Mouse (Mus musculus): ENCODE results near the gene Lsm2.

GRCm38 (mm10) chr17:35023221-35023620, 41.6 kb downstream of the Lsm2 start:
- TF ChIP-seq CTCF (IDR thresholded peaks at IDR 0.05; ENCODE audit: low read depth), result no peak; the same call in 1 of the 2 replicates
- TF ChIP-seq EP300 (IDR thresholded peaks at IDR 0.05; ENCODE audit: low read depth), result no peak

Measured in liver, postnatal 0 days (tissue).